In genomic region chr8:108535121-108535876, GRCm38 (mm10) we compare ENCODE assay signal across 17 mouse cellular contexts.
A peak's percentile ranks its signal among the peaks of the same experiment; 100 is the strongest.
DNase-seq lines count a peak whose midpoint lies in the region; ATAC-seq and TF ChIP-seq lines count a peak whose summit lies in the region.
"Had no signal": no experiment of that assay in that cellular context is flagged by ENCODE, and none has a peak within 500 bp of the region (broad histone marks: within the 10 kb centered on the region; RNA-seq: fewer than 3 reads in every experiment).

No protein-coding gene starts in this region.

- no peak overlapping the region for H3K4me3 ChIP-seq in heart, embryonic 10.5 days
- H3K4me3 ChIP-seq in hindbrain, embryonic 13.5 days, result peak overlapping the region; percentile 37
- peak overlapping the region; percentile 39 for H3K4me3 ChIP-seq in midbrain, postnatal 0 days (ENCODE audit: low read depth, low read length)
- no peak overlapping the region for H3K4me3 ChIP-seq in layer of hippocampus, adult 2 months
- H3K4me3 ChIP-seq: embryonic facial prominence, embryonic 12.5 days; limb, embryonic 13.5 days had no signal

- peak overlapping the region; percentile 66 for H3K9ac ChIP-seq in hindbrain, embryonic 13.5 days
- peak overlapping the region; percentile 39 for H3K9ac ChIP-seq in midbrain, postnatal 0 days (replicated peaks; ENCODE audit: low read length, poor library complexity, severe bottlenecking)
- H3K9ac ChIP-seq: embryonic facial prominence, embryonic 12.5 days; limb, embryonic 13.5 days had no signal

- H3K4me1 ChIP-seq in heart, embryonic 10.5 days, result peaks cover 13% of the 10 kb centered on the region; the same call in 1 of the 2 replicates
- peaks cover 46% of the 10 kb centered on the region for H3K4me1 ChIP-seq in hindbrain, embryonic 13.5 days (replicated peaks)
- 0 out of 2 replicates have a peak, but pooled peaks cover 3% of the 10 kb centered on the region for H3K4me1 ChIP-seq in midbrain, postnatal 0 days (ENCODE audit: insufficient read depth, low read length)
- H3K4me1 ChIP-seq: embryonic facial prominence, embryonic 12.5 days; limb, embryonic 13.5 days had no signal

- H3K27me3 ChIP-seq in heart, embryonic 10.5 days (ENCODE audit: insufficient read depth, poor library complexity, severe bottlenecking), result peaks cover 22% of the 10 kb centered on the region
- H3K27me3 ChIP-seq in hindbrain, embryonic 13.5 days, result peaks cover 11% of the 10 kb centered on the region
- no peaks in the 10 kb centered on the region for H3K27me3 ChIP-seq in midbrain, postnatal 0 days (ENCODE audit: insufficient read depth, low read length)
- H3K27me3 ChIP-seq: embryonic facial prominence, embryonic 12.5 days; limb, embryonic 13.5 days had no signal

- 81% methylated on average over 16 of the region's 16 CpGs for WGBS in heart, embryonic 10.5 days
- 48% methylated on average over 16 of the region's 16 CpGs for WGBS in hindbrain, embryonic 13.5 days
- 35% methylated on average over 16 of the region's 16 CpGs for WGBS in midbrain, postnatal 0 days

- no peak; the same call in 1 of the 2 replicates for TF ChIP-seq CTCF in midbrain, postnatal 0 days (IDR thresholded peaks at IDR 0.05)
- no peak for TF ChIP-seq CTCF in layer of hippocampus, adult 2 months (conservative IDR thresholded peaks at IDR 0.05)

- H3K36me3 ChIP-seq in heart, embryonic 10.5 days, result no peaks in the 10 kb centered on the region
- H3K36me3 ChIP-seq in hindbrain, embryonic 13.5 days, result no peaks in the 10 kb centered on the region
- H3K36me3 ChIP-seq in midbrain, postnatal 0 days (ENCODE audit: insufficient read depth, low read length), result no peaks in the 10 kb centered on the region
- H3K36me3 ChIP-seq: embryonic facial prominence, embryonic 12.5 days; G1E; limb, embryonic 13.5 days had no signal

- peak; percentile 68 for DNase-seq in heart, embryonic 10.5 days (ENCODE audit: low spot score)
- DNase-seq in heart, postnatal 4 days, result no peak
- peak; percentile 64 for DNase-seq in WW6 (ENCODE audit: low read depth, low spot score)
- peak; percentile 37 for DNase-seq in midbrain, postnatal 0 days (ENCODE audit: low spot score)
- no peak for DNase-seq in thymus, postnatal 25 days
- DNase-seq in layer of hippocampus, adult 2 months (ENCODE audit: low spot score in 2 of 2), result no peak
- no peak for DNase-seq in layer of hippocampus, adult 9-10 months (ENCODE audit: low spot score)
- DNase-seq: adrenal gland, postnatal 36 days; cerebellum, postnatal 36 days; kidney, adult 2 months; kidney, postnatal 4 days had no signal

- H3K27ac ChIP-seq in heart, embryonic 10.5 days, result no peak overlapping the region
- peak overlapping the region; percentile 88 for H3K27ac ChIP-seq in hindbrain, embryonic 13.5 days
- peak overlapping the region; percentile 58 for H3K27ac ChIP-seq in midbrain, postnatal 0 days (ENCODE audit: low read depth, low read length)
- no peak overlapping the region for H3K27ac ChIP-seq in layer of hippocampus, adult 2 months
- H3K27ac ChIP-seq: embryonic facial prominence, embryonic 12.5 days; limb, embryonic 13.5 days; macrophage had no signal

- H3K4me2 ChIP-seq in hindbrain, embryonic 13.5 days, result peak overlapping the region; percentile 56
- peak overlapping the region; percentile 59 for H3K4me2 ChIP-seq in midbrain, postnatal 0 days (ENCODE audit: low read depth, low read length, poor library complexity, severe bottlenecking)
- H3K4me2 ChIP-seq: embryonic facial prominence, embryonic 12.5 days; limb, embryonic 13.5 days had no signal

- no peaks in the 10 kb centered on the region for H3K9me3 ChIP-seq in heart, embryonic 10.5 days
- no peaks in the 10 kb centered on the region for H3K9me3 ChIP-seq in hindbrain, embryonic 13.5 days
- no peaks in the 10 kb centered on the region for H3K9me3 ChIP-seq in midbrain, postnatal 0 days (ENCODE audit: low read length)
- H3K9me3 ChIP-seq: embryonic facial prominence, embryonic 12.5 days; limb, embryonic 13.5 days had no signal

- ATAC-seq in hindbrain, embryonic 13.5 days (ENCODE audit: low FRiP score), result peak; percentile 59
- peak; percentile 56 for ATAC-seq in midbrain, postnatal 0 days (ENCODE audit: low FRiP score)
- ATAC-seq: activated CD4-positive, CD25-positive, alpha-beta regulatory T cell, adult 4 months had no signal

Comparison
In these comparisons a context has a peak if more than half of its experiments do, and no peak if none do; other contexts are left out.
1. DNase-seq: peak in heart, embryonic 10.5 days (single experiment), WW6 (single experiment) and midbrain, postnatal 0 days (single experiment); none in heart, postnatal 4 days (single experiment), thymus, postnatal 25 days (single experiment), layer of hippocampus, adult 2 months (0 of 2) and layer of hippocampus, adult 9-10 months (single experiment).
2. H3K27ac ChIP-seq: peak in hindbrain, embryonic 13.5 days (single experiment) and midbrain, postnatal 0 days (single experiment); none in heart, embryonic 10.5 days (single experiment) and layer of hippocampus, adult 2 months (single experiment).
3. H3K4me3 ChIP-seq: peak in hindbrain, embryonic 13.5 days (single experiment) and midbrain, postnatal 0 days (single experiment); none in heart, embryonic 10.5 days (single experiment) and layer of hippocampus, adult 2 months (single experiment).